Mouse (Mus musculus): Measurements from ENCODE around the gene Gm17455. TPM values are rescaled to one million over a fixed set of nuclear protein-coding genes. Genes with fewer than 3 reads are reported as not detected.

Gm17455 gene
- 1.3 and 1.7 TPM in 2 replicates for polyA plus RNA-seq (2012; rRNA removed; ENCODE audit: low replicate concordance)

DNA sequence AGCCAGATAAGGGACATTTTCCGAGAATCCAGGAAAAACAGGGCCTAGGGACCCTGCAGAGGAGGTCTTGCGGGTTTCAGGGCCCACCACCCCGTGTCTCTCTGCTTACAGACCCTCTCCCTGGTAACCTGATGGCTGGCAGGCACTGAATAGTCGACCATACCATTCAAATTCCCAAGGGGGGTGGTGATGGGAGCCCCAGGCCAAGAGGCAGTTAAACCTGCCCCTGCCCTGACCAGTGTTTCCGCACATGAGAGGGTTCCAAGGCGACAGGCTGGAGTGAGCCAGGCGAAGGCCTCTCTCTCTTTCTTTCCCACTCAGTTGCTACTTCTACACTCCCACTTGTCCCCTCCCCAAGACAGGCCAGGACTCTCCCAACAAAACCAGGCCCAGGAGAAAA lies at the start of gene Gm17455:
TSS of gene Gm17455 (plus strand) at position 278 of the 400 bp plus-strand sequence.

Other genes with a start within 250 kb of the Gm17455 start
- gene Chst3, start 180.5 kb upstream of the Gm17455 start, polyA plus RNA-seq (2012; rRNA removed; ENCODE audit: low replicate concordance): 12.2 and 42.3 TPM in 2 replicates
- 1,793 and 1,868 TPM in 2 replicates for gene Psap, start 122.1 kb upstream of the Gm17455 start, polyA plus RNA-seq (2012; rRNA removed; ENCODE audit: low replicate concordance)
- gene Vsir, start 52.9 kb upstream of the Gm17455 start, polyA plus RNA-seq (2012; rRNA removed; ENCODE audit: low replicate concordance): 164 and 190 TPM in 2 replicates

Data from mammary gland, adult 2 months (tissue).